Mouse (Mus musculus): ENCODE results near the gene Tm9sf4.

GRCm38 (mm10) chr2:153142620-153143199, 18.4 kb upstream of the Tm9sf4 start:
- TF ChIP-seq TAL1 (IDR thresholded peaks at IDR 0.05; ENCODE audit: low read length) (no peak), GATA1 (IDR thresholded peaks at IDR 0.05; ENCODE audit: low read length) (no peak)
